Mouse (Mus musculus) neural tube, embryonic 14.5 days (tissue): ENCODE results near the gene Rasl11b. TPM values are rescaled to one million over a fixed set of nuclear protein-coding genes. Genes with fewer than 3 reads are reported as not detected.

Experiments
- ATAC-seq: fragments of 200-750 bp; cut with Nextera tagmentation; 2 replicates; pipeline ENCODE4 v1.8.0; 2017; ENCODE audit warnings: low read depth, mild to moderate bottlenecking, moderate TSS enrichment, moderate library complexity
- H3K27ac ChIP-seq: fragments of 300-500 bp; sonication (generic); 2 replicates; pipeline ENCODE4 v1.5.1; 2014; ENCODE audit warnings: low read depth, mild to moderate bottlenecking, control low read depth, low read length, moderate library complexity, mixed read lengths
- H3K27me3 ChIP-seq: fragments of 300-500 bp; sonication (generic); 2 replicates; pipeline ENCODE4 v1.6.1; 2014; ENCODE audit warnings: low read length; ENCODE audit not compliant: control insufficient read depth, insufficient read depth
- H3K36me3 ChIP-seq: fragments of 300-500 bp; sonication (generic); 2 replicates; pipeline ENCODE4 v1.6.1; 2014; ENCODE audit warnings: low read length, mixed read lengths; ENCODE audit not compliant: control insufficient read depth, insufficient read depth
- H3K4me1 ChIP-seq: fragments of 300-500 bp; sonication (generic); 2 replicates; pipeline ENCODE4 v1.6.1; 2014; ENCODE audit warnings: low read length; ENCODE audit not compliant: control insufficient read depth, insufficient read depth
- H3K4me2 ChIP-seq: fragments of 300-500 bp; sonication (generic); 2 replicates; pipeline ENCODE4 v1.6.1; 2014; ENCODE audit warnings: mild to moderate bottlenecking, low read depth, low read length, control low read depth
- H3K4me3 ChIP-seq: fragments of 300-500 bp; sonication (generic); 2 replicates; pipeline ENCODE4 v1.5.1; 2014; ENCODE audit warnings: low read depth, low read length, control low read depth, mixed read lengths
- H3K9ac ChIP-seq: fragments of 300-500 bp; sonication (generic); replicated peaks from 2 replicates; pipeline ENCODE4 v1.6.1; 2014; ENCODE audit warnings: low read depth, mild to moderate bottlenecking, control low read depth, low read length, mixed read lengths
- H3K9me3 ChIP-seq: fragments of 300-500 bp; sonication (generic); 2 replicates; pipeline ENCODE4 v1.6.1; 2016; ENCODE audit warnings: low read length; ENCODE audit not compliant: control insufficient read depth
- WGBS: fragments of 180-500 bp; shearing (Covaris S2); extraction: QIAGEN DNeasy Blood & Tissue Kit; methylation state at CpG from one replicate; pipeline ENCODE4 v1.1.7; 2014; 5-methylcytosine and 5-hydroxymethylcytosine counted together
- polyA plus RNA-seq: library from polyadenylated mRNA; unstranded; fragments of >200 nt; fragmentation: Nextera tagmentation; extraction: Ambion mirVana; gene quantifications from 2 replicates; pipeline ENCODE4 v1.2.1, GENCODE M21; 2014

Rasl11b gene
- polyA plus RNA-seq, 1 experiment from 2014 or later, result 9.9 TPM

DNA sequence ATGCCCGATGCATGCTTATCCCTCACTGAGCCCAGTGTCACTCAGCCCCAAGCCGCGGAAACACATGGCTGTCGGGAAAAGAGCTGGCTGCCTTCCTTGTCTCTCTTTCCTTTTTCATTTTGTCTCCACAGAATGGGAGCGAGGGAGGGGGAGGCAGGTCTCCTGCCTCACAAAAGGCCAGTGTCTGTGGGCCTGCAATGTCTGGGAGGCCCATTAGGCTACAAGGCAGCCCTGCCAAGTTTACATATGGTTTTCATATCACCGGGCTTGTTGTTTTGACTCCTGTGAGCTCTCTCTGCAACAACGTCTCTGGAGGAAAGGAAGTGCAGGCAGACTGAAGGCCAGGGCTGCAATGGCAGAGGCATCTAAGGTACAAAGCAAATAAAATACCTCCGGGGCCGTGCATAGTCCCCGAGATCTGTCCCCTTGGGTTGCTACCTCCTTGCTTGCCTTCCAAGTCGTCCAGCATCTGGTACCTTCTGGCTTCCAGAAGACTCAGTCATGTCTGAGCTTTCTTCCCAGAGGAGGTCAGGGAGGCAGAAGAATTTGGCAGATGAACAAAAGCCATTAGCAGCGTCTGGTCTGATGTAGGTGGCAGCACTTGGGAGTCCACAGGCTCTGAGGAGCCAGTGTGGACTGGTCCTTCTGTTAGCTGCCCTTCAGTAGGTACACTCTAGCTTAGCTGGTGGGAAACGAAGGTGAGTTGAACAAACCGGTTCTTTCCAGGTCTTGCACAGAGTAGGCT is 19.4 kb upstream of the Rasl11b start:
- no peak overlapping the region for H3K27ac ChIP-seq

DNA sequence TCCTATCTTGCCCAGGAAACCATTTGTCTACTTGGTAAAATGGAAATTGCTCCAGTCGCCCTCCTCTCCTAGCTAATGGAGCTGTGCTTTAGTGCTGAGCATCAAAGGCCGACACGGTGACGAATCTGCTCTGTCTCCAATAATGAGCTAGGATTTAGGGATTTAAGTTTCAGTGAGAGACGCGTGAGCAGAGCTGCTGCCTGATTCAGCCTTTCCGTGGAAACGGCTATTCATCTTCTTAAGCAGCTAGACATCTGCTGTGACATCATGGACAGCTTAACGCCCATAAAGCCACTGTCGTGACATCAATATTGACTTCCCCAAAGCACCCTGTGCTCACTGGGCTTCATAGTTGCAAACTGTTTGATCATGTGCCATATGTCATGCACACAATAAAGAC is 14.9 kb upstream of the Rasl11b start:
- H3K27ac ChIP-seq, result no peak overlapping the region
- WGBS, result 11% methylated on average over 10 of the region's 10 CpGs
- no peaks in the 10 kb centered on the region for H3K36me3 ChIP-seq
- no peaks in the 10 kb centered on the region for H3K27me3 ChIP-seq
- no peak overlapping the region for H3K4me2 ChIP-seq
- no peak overlapping the region for H3K4me3 ChIP-seq
- ATAC-seq, result no peak
- H3K9me3 ChIP-seq, result no peaks in the 10 kb centered on the region
- H3K9ac ChIP-seq, result no peak overlapping the region
- H3K4me1 ChIP-seq, result no peaks in the 10 kb centered on the region; the same call in 1 of the 2 replicates

More for the DNA sequence above, 19.4 kb upstream of the Rasl11b start:
- Histone ChIP-seq H3K9me3 (no peaks in the 10 kb centered on the region), H3K4me3 (no peak overlapping the region), H3K27me3 (no peaks in the 10 kb centered on the region), H3K36me3 (no peaks in the 10 kb centered on the region), H3K4me2 (no peak overlapping the region), H3K4me1 (no peaks in the 10 kb centered on the region; the same call in 1 of the 2 replicates), H3K9ac (no peak overlapping the region)
- 57% methylated on average over 14 of the region's 14 CpGs for WGBS
- no peak; the same call in 1 of the 2 replicates for ATAC-seq

DNA sequence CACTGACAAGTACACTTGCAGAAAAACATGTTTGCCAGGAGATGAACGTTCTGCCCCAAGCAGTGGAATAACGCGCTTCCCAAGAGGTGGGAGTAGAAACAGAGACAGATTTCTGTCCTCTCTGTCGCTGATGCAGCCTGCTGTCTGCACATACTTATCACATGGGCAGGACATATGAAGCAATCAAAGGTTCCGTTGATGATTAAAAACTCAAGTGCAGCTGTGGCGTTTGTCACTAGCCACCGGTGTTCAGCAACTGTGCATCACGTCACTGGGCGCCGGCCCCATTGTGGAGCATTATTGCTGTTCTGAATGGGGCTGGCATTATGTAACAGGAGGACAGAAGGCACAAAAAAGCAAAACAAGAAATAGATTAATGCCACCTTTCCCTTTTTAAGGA is 12.0 kb upstream of the Rasl11b start:
- 60% methylated on average over 10 of the region's 10 CpGs for whole genome bisulfite sequencing
- no peak overlapping the region for H3K4me3 ChIP-seq
- H3K4me1 ChIP-seq, result no peaks in the 10 kb centered on the region

DNA sequence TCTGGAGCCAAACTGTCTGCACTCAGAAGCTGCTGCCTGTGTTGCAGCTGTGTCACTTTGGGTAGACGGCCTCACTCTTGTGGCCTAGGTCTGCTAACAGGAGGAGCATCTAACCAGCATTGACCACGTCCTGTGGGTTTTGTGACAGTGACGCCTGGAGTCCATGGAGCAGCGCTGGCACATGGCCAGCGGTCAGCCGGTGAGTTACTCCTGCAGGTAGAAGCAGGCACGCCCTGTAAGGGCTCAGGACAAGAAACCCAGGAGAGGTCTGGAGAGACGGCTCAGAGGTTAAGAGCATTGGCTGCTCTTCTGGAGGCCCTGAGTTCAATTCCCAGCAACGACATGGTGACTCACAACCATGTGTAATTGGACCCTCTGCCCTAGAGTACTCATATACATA is 10.5 kb upstream of the Rasl11b start:
- Histone ChIP-seq H3K9me3 (no peaks in the 10 kb centered on the region), H3K27me3 (no peaks in the 10 kb centered on the region), H3K36me3 (no peaks in the 10 kb centered on the region), H3K4me2 (no peak overlapping the region), H3K4me3 (no peak overlapping the region), H3K27ac (no peak overlapping the region), H3K9ac (no peak overlapping the region), H3K4me1 (no peaks in the 10 kb centered on the region)
- 90% methylated on average over 9 of the region's 9 CpGs for WGBS
- no peak for ATAC-seq

More for the DNA sequence above, 12.0 kb upstream of the Rasl11b start:
- Histone ChIP-seq H3K36me3 (no peaks in the 10 kb centered on the region), H3K27me3 (no peaks in the 10 kb centered on the region), H3K9ac (no peak overlapping the region), H3K4me2 (no peak overlapping the region), H3K9me3 (no peaks in the 10 kb centered on the region), H3K27ac (no peak overlapping the region)
- no peak for ATAC-seq

DNA sequence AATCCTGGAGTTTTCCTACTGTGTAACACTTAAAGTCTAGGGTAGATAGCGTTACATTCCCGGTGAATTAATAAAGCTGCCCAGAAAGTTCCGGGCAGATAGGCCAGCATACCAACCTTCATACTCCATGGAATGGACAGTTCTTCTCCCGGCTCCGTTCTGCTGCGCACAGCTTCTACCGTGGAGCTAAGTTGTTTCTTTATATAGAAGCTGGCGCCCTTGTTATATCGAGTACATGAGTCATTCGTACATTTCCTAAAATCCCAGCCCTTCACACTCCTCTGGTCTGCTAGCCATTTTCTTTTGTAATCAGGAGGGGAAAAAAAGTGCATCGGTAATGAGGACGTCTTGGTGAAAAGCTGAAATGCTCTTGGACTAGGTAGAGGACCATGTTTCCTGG is 7.0 kb upstream of the Rasl11b start:
- no peak overlapping the region for H3K9ac ChIP-seq
- H3K4me3 ChIP-seq, result no peak overlapping the region
- H3K27me3 ChIP-seq, result no peaks in the 10 kb centered on the region
- no peaks in the 10 kb centered on the region for H3K9me3 ChIP-seq
- no peak for ATAC-seq
- no peak overlapping the region for H3K27ac ChIP-seq
- no peaks in the 10 kb centered on the region for H3K36me3 ChIP-seq
- no peak overlapping the region for H3K4me2 ChIP-seq
- no peaks in the 10 kb centered on the region for H3K4me1 ChIP-seq
- 95% methylated on average over 12 of the region's 12 CpGs for WGBS

DNA sequence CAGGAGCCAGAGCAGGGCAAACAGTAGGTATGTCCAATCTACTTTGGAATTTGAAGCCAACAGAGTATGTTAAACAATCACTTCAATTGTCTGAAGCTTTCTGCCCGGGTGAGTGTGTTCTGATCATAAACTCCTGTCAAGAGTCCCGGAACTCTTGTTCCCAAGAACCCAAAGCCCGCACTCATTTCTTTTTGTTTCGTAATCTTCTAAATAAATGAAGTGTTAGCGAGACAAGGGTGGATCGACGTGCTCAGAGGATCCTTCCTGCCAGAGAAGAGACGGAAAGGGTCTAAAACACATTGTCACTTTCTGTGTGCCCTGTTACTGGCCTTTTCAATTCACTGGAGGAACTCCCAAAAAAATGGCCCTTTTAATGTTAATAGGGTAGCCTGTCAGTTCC is 6.2 kb upstream of the Rasl11b start:
- Histone ChIP-seq H3K4me1 (no peaks in the 10 kb centered on the region), H3K27me3 (no peaks in the 10 kb centered on the region), H3K27ac (no peak overlapping the region), H3K4me2 (no peak overlapping the region), H3K9ac (no peak overlapping the region), H3K4me3 (no peak overlapping the region), H3K36me3 (no peaks in the 10 kb centered on the region), H3K9me3 (no peaks in the 10 kb centered on the region)
- ATAC-seq, result no peak
- WGBS, result 81% methylated on average over 8 of the region's 8 CpGs

DNA sequence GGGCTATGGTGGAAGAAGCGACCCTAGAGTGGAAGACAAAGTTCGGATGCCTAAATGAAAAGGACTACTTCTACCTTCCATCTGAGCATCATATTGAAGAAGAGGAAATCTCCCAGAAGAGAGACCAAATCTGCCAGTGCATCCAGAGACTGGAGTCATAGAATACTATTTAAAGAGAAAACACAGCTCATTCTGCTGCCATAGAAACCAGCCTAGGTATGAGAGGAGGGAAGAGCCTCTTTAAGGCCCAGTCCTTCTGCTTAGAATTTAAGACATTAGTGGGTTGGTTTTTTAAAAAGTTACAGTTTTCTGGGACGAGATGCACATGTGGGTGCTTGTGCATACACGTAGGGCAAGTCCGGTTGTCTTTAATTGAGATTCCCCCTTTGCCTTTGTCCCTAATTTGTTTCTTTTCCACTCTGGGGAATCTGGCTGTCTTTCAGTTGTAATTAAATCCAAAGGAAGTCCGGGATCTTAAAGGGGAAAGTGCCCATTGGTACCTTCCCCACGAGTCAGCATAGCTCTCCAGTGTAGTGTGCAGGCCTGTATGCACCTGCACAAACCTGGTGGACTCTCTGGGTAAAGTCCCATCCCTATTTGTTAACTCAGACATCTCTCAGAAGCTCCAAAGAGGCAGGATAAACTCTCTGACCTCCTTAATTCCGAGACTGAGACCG is 5.5 kb upstream of the Rasl11b start:
- ATAC-seq, result no peak
- H3K4me3 ChIP-seq, result no peak overlapping the region
- 0 out of 2 replicates have a peak, but pooled peaks cover 5% of the 10 kb centered on the region for H3K4me1 ChIP-seq
- H3K9me3 ChIP-seq, result no peaks in the 10 kb centered on the region
- 54% methylated on average over 9 of the region's 9 CpGs for WGBS
- H3K27me3 ChIP-seq, result no peaks in the 10 kb centered on the region
- H3K27ac ChIP-seq, result no peak overlapping the region
- H3K36me3 ChIP-seq, result no peaks in the 10 kb centered on the region
- H3K9ac ChIP-seq, result no peak overlapping the region
- no peak overlapping the region for H3K4me2 ChIP-seq

DNA sequence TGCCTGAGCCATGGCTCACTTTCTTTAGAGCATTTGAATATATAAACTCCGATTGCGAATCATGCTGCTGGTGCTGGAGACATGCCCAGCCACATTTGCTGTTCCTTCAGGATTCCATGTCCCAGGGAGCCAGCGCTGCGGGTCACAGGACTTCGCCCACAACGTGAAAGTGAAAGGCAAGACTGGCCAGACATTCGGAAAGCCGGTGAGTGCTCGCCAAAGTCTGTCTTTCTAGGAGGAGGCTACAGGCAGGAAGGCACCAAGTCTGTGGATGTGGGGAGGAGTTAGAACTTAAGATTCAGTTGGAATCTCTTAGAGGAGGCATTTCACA is 5.0 kb upstream of the Rasl11b start:
- no peak overlapping the region for H3K9ac ChIP-seq
- H3K4me2 ChIP-seq, result no peak overlapping the region
- H3K27me3 ChIP-seq, result no peaks in the 10 kb centered on the region
- WGBS, result 48% methylated on average over 9 of the region's 9 CpGs
- H3K4me1 ChIP-seq, result 0 out of 2 replicates have a peak, but pooled peaks cover 6% of the 10 kb centered on the region
- H3K27ac ChIP-seq, result no peak overlapping the region
- ATAC-seq, result no peak
- H3K9me3 ChIP-seq, result no peaks in the 10 kb centered on the region
- H3K36me3 ChIP-seq, result no peaks in the 10 kb centered on the region
- no peak overlapping the region for H3K4me3 ChIP-seq

DNA sequence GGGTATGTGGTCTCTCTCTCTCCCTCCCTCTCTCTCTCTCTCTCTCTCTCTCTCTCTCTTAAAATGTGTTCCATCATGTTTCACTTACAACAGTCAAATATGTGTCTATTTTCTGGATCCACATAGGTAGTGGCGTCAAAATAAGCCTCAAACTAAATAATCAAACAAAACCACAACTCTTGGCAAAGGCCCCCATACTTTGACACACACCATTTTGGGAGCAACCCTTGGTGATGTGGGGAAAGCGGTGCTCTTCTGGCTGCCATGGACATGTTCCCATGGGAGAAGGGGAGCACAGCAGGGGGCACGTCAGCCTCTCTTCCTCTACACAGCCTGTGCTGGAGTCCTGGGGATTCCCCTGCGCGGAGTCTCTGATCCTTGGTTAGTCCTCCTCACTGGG is 4.2 kb upstream of the Rasl11b start:
- Histone ChIP-seq H3K9ac (no peak overlapping the region), H3K4me2 (no peak overlapping the region), H3K27ac (no peak overlapping the region), H3K4me3 (no peak overlapping the region), H3K36me3 (no peaks in the 10 kb centered on the region), H3K4me1 (0 out of 2 replicates have a peak, but pooled peaks cover 6% of the 10 kb centered on the region), H3K9me3 (no peaks in the 10 kb centered on the region), H3K27me3 (no peaks in the 10 kb centered on the region)
- ATAC-seq, result no peak
- 83% methylated on average over 5 of the region's 5 CpGs for WGBS
